Mouse (Mus musculus) embryonic facial prominence, embryonic 13.5 days (tissue): ENCODE measurements around the gene Baiap2. TPM values are rescaled to one million over a fixed set of nuclear protein-coding genes. Genes with fewer than 3 reads are reported as not detected.

Experiments used
- ATAC-seq: fragments of 200-750 bp; cut with Nextera tagmentation; 2 replicates; pipeline ENCODE4 v1.8.0; 2017; ENCODE audit warnings: low read depth; ENCODE audit not compliant: insufficient number of reproducible peaks, insufficient read depth, low FRiP score, low TSS enrichment
- H3K27ac ChIP-seq: fragments of 300-500 bp; sonication (generic); 2 replicates; pipeline ENCODE4 v1.5.1; 2015; ENCODE audit warnings: moderate library complexity, mild to moderate bottlenecking, inconsistent platforms
- H3K27me3 ChIP-seq: fragments of 300-500 bp; sonication (generic); 2 replicates; pipeline ENCODE4 v1.6.1; 2015; ENCODE audit warnings: mild to moderate bottlenecking, inconsistent platforms
- H3K36me3 ChIP-seq: fragments of 300-500 bp; sonication (generic); 2 replicates; pipeline ENCODE4 v1.6.1; 2015; ENCODE audit warnings: mild to moderate bottlenecking, inconsistent platforms
- H3K4me1 ChIP-seq: fragments of 300-500 bp; sonication (generic); 2 replicates; pipeline ENCODE4 v1.6.1; 2015; ENCODE audit warnings: inconsistent platforms
- H3K4me2 ChIP-seq: fragments of 300-500 bp; sonication (generic); 2 replicates; pipeline ENCODE4 v1.6.1; 2015; ENCODE audit warnings: moderate library complexity, mild to moderate bottlenecking, inconsistent platforms
- H3K4me3 ChIP-seq: fragments of 300-500 bp; sonication (generic); 2 replicates; pipeline ENCODE4 v1.5.1; 2015; ENCODE audit warnings: mild to moderate bottlenecking, inconsistent platforms
- H3K9ac ChIP-seq: fragments of 300-500 bp; sonication (generic); 2 replicates; pipeline ENCODE4 v1.6.1; 2015; ENCODE audit warnings: mild to moderate bottlenecking, inconsistent platforms
- H3K9me3 ChIP-seq: fragments of 300-500 bp; sonication (generic); 2 replicates; pipeline ENCODE4 v1.6.1; 2016; ENCODE audit warnings: inconsistent platforms
- WGBS: fragments of 180-500 bp; shearing (Covaris S2); methylation state at CpG from one replicate; pipeline ENCODE4 v1.1.7; 2015; ENCODE audit warnings: mixed read lengths; 5-methylcytosine and 5-hydroxymethylcytosine counted together
- polyA plus RNA-seq: library from polyadenylated mRNA; unstranded; fragments of >200 nt; fragmentation: Nextera tagmentation; extraction: Ambion mirVana; gene quantifications from 2 replicates; pipeline ENCODE4 v1.2.1, GENCODE M21; 2015

Gene Baiap2
- polyA plus RNA-seq, 1 experiment from 2014 or later: 20.0 TPM

- Histone ChIP-seq H3K4me3 (no peak overlapping the region), H3K27ac (no peak overlapping the region), H3K4me2 (no peak overlapping the region), H3K27me3 (peaks cover 8% of the 10 kb centered on the region; the same call in 1 of the 2 replicates), H3K9ac (0 out of 2 replicates have a peak overlapping the region, but pooled peaks have one; percentile 22), H3K9me3 (no peaks in the 10 kb centered on the region), H3K4me1 (peaks cover 18% of the 10 kb centered on the region), H3K36me3 (no peaks in the 10 kb centered on the region; the same call in 1 of the 2 replicates)
- ATAC-seq: no peak
- WGBS: 75% methylated on average over 8 of the region's 8 CpGs
Observed at GRCm38 (mm10) chr11:120017011-120017410, 74.4 kb downstream of the Baiap2 start.

- Histone ChIP-seq H3K4me2 (no peak overlapping the region), H3K9ac (no peak overlapping the region), H3K4me3 (no peak overlapping the region), H3K27ac (no peak overlapping the region), H3K36me3 (no peaks in the 10 kb centered on the region; the same call in 1 of the 2 replicates), H3K4me1 (peaks cover 15% of the 10 kb centered on the region), H3K27me3 (no peaks in the 10 kb centered on the region), H3K9me3 (no peaks in the 10 kb centered on the region)
- ATAC-seq: no peak
- WGBS: 46% methylated on average over 23 of the region's 23 CpGs
Observed at GRCm38 (mm10) chr11:120019542-120020440, 77.2 kb downstream of the Baiap2 start.

GRCm38 (mm10) chr11:120021367-120021766 is 78.8 kb downstream of the Baiap2 start:
- Histone ChIP-seq H3K9ac (no peak overlapping the region), H3K4me2 (no peak overlapping the region), H3K9me3 (no peaks in the 10 kb centered on the region), H3K4me1 (peaks cover 15% of the 10 kb centered on the region), H3K4me3 (no peak overlapping the region), H3K27ac (no peak overlapping the region), H3K27me3 (no peaks in the 10 kb centered on the region), H3K36me3 (no peaks in the 10 kb centered on the region)
- ATAC-seq: no peak
- WGBS: 91% methylated on average over 16 of the region's 16 CpGs

- Histone ChIP-seq H3K4me2 (no peak overlapping the region), H3K4me1 (peaks cover 15% of the 10 kb centered on the region), H3K9me3 (no peaks in the 10 kb centered on the region), H3K27me3 (no peaks in the 10 kb centered on the region), H3K9ac (0 out of 2 replicates have a peak overlapping the region, but pooled peaks have one; percentile 21), H3K36me3 (no peaks in the 10 kb centered on the region), H3K27ac (no peak overlapping the region; the same call in 1 of the 2 replicates), H3K4me3 (no peak overlapping the region)
- WGBS: 59% methylated on average over 8 of the region's 8 CpGs
- no peak for ATAC-seq
Observed at GRCm38 (mm10) chr11:120022216-120022615, 79.7 kb downstream of the Baiap2 start.

GRCm38 (mm10) chr11:120022841-120023240 is 80.3 kb downstream of the Baiap2 start:
- no peak overlapping the region for H3K4me2 ChIP-seq
- H3K27me3 ChIP-seq: no peaks in the 10 kb centered on the region
- ATAC-seq: no peak
- no peaks in the 10 kb centered on the region for H3K36me3 ChIP-seq
- 66% methylated on average over 12 of the region's 12 CpGs for WGBS
- H3K27ac ChIP-seq: no peak overlapping the region
- H3K4me1 ChIP-seq: peaks cover 15% of the 10 kb centered on the region
- H3K4me3 ChIP-seq: no peak overlapping the region
- 0 out of 2 replicates have a peak overlapping the region, but pooled peaks have one; percentile 21 for H3K9ac ChIP-seq
- no peaks in the 10 kb centered on the region for H3K9me3 ChIP-seq

- Histone ChIP-seq H3K36me3 (no peaks in the 10 kb centered on the region), H3K27ac (no peak overlapping the region), H3K9ac (no peak overlapping the region), H3K9me3 (no peaks in the 10 kb centered on the region), H3K4me1 (peaks cover 12% of the 10 kb centered on the region), H3K4me2 (no peak overlapping the region), H3K4me3 (no peak overlapping the region), H3K27me3 (no peaks in the 10 kb centered on the region)
- WGBS: 73% methylated on average over 3 of the region's 3 CpGs
- no peak for ATAC-seq
Observed at GRCm38 (mm10) chr11:120026941-120027340, 84.4 kb downstream of the Baiap2 start.

- Histone ChIP-seq H3K4me3 (no peak overlapping the region), H3K27me3 (no peaks in the 10 kb centered on the region), H3K36me3 (no peaks in the 10 kb centered on the region), H3K4me2 (no peak overlapping the region), H3K9me3 (no peaks in the 10 kb centered on the region), H3K4me1 (peaks cover 9% of the 10 kb centered on the region), H3K27ac (no peak overlapping the region; the same call in 1 of the 2 replicates), H3K9ac (no peak overlapping the region)
- WGBS: 75% methylated on average over 18 of the region's 18 CpGs
- no peak for ATAC-seq
Observed at GRCm38 (mm10) chr11:120028319-120029092, 85.9 kb downstream of the Baiap2 start.

GRCm38 (mm10) chr11:120029431-120030144 is 87.0 kb downstream of the Baiap2 start:
- H3K9ac ChIP-seq: no peak overlapping the region
- H3K9me3 ChIP-seq: no peaks in the 10 kb centered on the region
- WGBS: 37% methylated on average over 9 of the region's 9 CpGs
- H3K36me3 ChIP-seq: no peaks in the 10 kb centered on the region
- no peak overlapping the region for H3K4me2 ChIP-seq
- no peak overlapping the region for H3K4me3 ChIP-seq
- H3K4me1 ChIP-seq: peaks cover 16% of the 10 kb centered on the region
- ATAC-seq: no peak
- H3K27me3 ChIP-seq: no peaks in the 10 kb centered on the region
- no peak overlapping the region for H3K27ac ChIP-seq

GRCm38 (mm10) chr11:120030145-120030901 is 87.8 kb downstream of the Baiap2 start:
- Histone ChIP-seq H3K9me3 (no peaks in the 10 kb centered on the region), H3K4me3 (no peak overlapping the region), H3K27me3 (no peaks in the 10 kb centered on the region), H3K4me2 (no peak overlapping the region), H3K9ac (0 out of 2 replicates have a peak overlapping the region, but pooled peaks have one; percentile 32), H3K36me3 (no peaks in the 10 kb centered on the region), H3K27ac (no peak overlapping the region), H3K4me1 (peaks cover 16% of the 10 kb centered on the region)
- no peak for ATAC-seq
- WGBS: 30% methylated on average over 10 of the region's 10 CpGs

GRCm38 (mm10) chr11:120032052-120032451 is 89.5 kb downstream of the Baiap2 start:
- Histone ChIP-seq H3K9me3 (no peaks in the 10 kb centered on the region), H3K36me3 (no peaks in the 10 kb centered on the region), H3K4me3 (no peak overlapping the region), H3K4me1 (peaks cover 16% of the 10 kb centered on the region), H3K4me2 (no peak overlapping the region), H3K9ac (no peak overlapping the region), H3K27ac (no peak overlapping the region), H3K27me3 (no peaks in the 10 kb centered on the region)
- WGBS: 44% methylated on average over 8 of the region's 8 CpGs
- no peak for ATAC-seq
